Mouse (Mus musculus): ENCODE results near the gene Fbxo41.

DNA sequence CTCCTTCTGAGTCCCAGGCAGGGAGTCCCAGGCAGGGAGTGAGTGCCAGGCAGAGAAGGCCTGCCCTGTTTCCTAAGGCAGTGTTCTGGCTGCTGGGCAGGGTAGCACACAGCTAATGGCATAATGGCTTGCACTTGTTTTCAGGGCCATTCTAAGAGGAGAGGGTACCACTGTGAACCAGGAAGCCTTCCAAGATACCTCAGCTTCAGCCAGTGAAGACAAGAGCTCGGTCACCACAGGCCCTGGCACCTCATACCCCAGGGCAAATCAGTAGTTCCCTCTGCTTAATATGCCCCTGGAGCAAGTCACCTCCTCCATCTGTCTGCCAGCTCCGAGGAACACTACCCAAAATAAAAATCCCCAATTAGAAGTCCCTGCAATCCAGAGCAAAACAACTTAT is 20.0 kb upstream of the Fbxo41 start:
- TF ChIP-seq FLI1 (IDR thresholded peaks at IDR 0.05; ENCODE audit: low read length) (no peak), GATA1 (IDR thresholded peaks at IDR 0.05; ENCODE audit: borderline replicate concordance, low read length) (no peak)

Measured in megakaryocyte, embryonic 14.5 days (primary cell).